Mouse (Mus musculus) spleen, adult 12 weeks (tissue): ENCODE results near the gene Tmem110.

Experiments
- DNase-seq: peaks from one replicate; pipeline ENCODE4 v3.0.0; 2022; ENCODE audit warnings: low spot score

The Tmem110 gene

GRCm38 (mm10) chr14:30904307-30904706 lies 78.9 kb downstream of the Tmem110 start:
- DNase-seq = no peak

DNA sequence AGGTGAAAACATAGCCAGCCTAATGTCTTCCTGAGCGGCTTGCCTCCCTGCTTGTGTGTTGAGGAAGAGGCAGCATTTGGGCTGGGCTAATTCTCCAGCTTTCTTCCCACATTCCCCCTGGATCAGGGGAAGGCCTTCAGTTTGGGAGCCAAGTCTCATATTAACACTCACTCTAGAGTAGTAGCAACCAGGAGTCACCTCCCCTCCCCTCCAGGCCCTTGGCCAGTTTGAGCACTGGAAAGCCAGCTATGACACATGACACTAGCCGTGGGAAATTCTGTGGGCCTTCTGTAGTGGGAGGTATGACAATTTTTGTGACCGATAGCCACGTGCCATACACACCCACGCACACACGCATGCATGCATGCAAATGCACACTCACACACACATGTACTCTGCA lies 80.6 kb downstream of the Tmem110 start:
- no peak for DNase-seq

- DNase-seq = no peak
Measured at GRCm38 (mm10) chr14:30907814-30908265, 82.5 kb downstream of the Tmem110 start.

DNA sequence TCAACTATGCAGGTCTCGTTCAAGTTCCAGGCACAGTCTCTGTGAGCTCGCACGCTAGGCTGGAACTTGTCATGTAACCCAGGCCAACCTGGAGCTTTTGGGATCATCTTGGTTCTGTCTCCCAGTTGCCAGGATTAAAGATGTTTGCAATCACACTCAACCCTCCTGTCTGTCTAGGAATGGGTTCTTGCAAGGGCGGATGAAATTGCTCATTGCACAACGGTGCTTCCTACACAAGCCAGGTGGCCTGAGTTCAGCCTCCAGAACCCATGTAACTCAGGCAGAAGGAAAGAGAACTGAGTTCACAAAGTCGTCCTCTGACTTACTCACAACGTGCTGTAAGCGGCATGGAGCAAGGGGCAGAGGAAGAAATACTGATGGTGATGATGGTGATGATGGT lies 85.8 kb downstream of the Tmem110 start:
- DNase-seq = no peak

- DNase-seq = no peak
Measured at GRCm38 (mm10) chr14:30912641-30913040, 87.3 kb downstream of the Tmem110 start.

DNA sequence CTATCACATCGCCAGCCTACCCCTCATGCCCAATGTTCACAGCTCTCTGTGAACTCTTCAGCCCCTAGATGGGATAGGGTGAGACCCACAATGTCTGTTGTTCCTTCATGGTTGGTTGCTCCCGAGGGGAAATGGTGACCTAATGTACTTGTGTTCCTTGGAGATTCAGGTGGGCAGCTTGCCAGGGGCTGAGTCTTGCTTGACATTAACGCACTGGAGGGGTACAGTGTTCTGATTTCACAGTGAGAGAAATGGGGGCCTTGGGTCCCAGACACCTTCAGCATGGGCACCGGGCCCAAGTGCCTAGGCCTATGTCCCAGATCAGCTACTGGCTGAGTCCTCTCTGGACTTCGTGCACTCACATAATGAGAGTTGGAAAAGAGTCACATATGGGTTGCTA lies 88.0 kb downstream of the Tmem110 start:
- DNase-seq = no peak

DNA sequence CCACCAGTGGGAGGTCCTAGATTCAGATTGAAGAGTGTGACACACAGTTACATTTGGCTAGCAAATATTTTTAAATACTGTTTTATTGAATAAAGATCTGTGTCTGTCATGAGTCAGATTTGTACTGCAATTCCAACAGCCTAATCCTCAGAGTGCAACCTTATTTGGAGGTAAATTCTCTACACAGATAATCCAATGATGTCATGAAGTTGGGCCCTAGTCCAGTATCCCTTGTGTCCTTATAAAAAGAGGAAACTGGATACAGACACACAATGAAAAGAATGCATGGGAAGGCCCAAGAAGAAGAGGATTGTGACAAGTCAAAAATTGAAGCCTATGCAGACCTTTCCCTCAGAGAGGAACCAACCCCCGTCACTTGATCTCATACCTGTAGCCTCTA lies 91.1 kb downstream of the Tmem110 start:
- no peak for DNase-seq

DNA sequence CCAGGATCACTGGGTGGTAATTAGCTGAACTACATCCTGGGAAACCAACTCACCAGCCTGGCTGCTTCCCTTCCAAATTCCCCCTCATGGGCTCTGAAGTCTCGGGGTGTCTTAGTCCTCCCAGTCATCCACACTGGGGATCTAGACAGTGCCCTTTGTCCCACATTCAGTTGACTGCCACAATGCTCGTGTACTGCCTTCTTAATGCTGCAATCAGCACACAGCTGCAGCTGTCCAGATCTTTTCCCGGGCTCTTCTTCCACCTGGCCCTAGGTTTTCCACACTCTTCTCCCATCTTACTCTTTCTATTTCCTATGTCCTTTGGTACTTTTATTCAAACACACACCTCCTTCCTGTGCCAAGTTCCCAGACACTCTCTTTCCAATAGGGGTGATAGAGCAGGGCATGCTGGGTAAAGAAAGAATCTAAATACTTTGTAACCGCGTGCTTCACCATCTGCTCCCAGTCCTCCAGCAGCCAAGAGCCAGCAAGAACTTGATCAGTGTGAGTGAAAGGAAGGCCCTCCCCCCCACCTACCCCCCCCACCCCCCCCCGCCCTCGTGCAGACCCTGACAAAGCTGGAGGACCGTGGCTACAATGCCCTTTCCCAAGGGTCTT lies 96.8 kb downstream of the Tmem110 start:
- DNase-seq = no peak

DNA sequence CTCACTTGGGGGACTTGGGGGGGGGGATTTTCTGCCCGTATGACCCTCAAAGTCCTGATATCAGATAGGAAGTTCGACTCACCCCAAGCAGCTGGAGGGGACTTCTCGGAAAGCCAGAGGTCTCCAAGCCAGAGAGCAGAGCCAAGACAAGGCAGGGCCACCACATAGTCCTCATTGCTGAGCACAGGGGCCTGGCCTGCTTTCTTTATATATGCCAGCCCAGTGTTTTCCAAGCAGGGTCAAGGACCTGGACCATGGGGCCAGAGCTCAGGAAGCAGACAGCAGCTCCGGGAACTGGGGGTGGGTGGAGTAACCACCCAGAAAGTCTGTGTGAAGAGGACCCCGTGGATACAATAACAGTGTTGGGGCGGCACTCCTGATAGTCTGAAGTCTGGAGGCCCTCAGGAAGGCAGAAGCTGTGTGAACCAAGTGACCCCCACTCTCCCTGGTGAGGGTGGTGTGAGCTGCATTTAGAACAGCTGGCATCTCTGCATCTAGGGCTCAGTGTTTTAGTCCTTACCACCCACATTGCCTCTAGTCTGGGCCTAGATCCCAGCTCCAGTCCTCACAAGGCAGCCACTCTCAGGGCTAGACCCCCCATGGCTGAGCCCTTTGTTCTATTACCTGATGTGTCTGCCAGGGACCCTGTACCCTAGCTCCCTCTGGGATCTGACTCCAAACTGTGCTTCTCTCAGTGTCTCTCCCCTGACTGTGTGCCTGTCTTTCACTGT lies 98.2 kb downstream of the Tmem110 start, which contains the start of gene Itih3:
Gene Itih3, minus strand, starts transcription at position 386 of the 731 bp plus-strand sequence.
- DNase-seq = no peak

DNA sequence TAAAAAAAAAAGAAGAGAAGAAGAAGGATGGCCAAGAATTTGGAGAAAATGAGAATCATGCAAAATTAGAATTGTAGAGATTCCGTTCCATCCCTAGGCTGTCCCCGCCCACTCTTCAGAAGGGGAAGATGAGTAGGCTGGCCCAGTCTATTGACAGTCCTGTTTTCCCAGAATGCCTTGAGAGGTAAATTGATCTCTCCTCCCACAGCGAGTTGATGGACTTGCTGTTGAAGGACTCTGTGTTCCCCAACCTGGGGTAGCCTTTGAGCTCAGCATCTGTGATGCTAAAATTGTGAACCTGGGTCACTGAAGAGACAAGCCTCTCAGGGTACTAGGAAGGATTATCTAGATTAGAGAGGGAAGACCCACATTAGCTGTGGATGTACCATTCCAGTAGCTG lies 100.1 kb downstream of the Tmem110 start:
- no peak for DNase-seq
